Mouse (Mus musculus) lung, postnatal 0 days (tissue): Measurements from ENCODE around the gene Myo5a. TPM values are rescaled to one million over a fixed set of nuclear protein-coding genes. Genes with fewer than 3 reads are reported as not detected.

Experiments used
- ATAC-seq: fragments of 200-750 bp; cut with Nextera tagmentation; 2 replicates; pipeline ENCODE4 v1.8.0; 2017; ENCODE audit warnings: moderate library complexity
- DNase-seq: peaks from one replicate; pipeline ENCODE4 v3.0.0-alpha.2; 2016; ENCODE audit warnings: low spot score
- H3K27ac ChIP-seq: fragments of 300-500 bp; sonication (generic); 2 replicates; pipeline ENCODE4 v1.5.1; 2014; ENCODE audit warnings: antibody characterized with exemption, mild to moderate bottlenecking, low read length, mixed read lengths
- H3K27me3 ChIP-seq: fragments of 300-500 bp; sonication (generic); replicated peaks from 2 replicates; pipeline ENCODE4 v1.6.1; 2014; ENCODE audit warnings: low read length, mixed read lengths; ENCODE audit not compliant: insufficient read depth
- H3K36me3 ChIP-seq: fragments of 300-500 bp; sonication (generic); 2 replicates; pipeline ENCODE4 v1.6.1; 2014; ENCODE audit warnings: low read length, mixed read lengths; ENCODE audit not compliant: insufficient read depth
- H3K4me1 ChIP-seq: fragments of 300-500 bp; sonication (generic); 2 replicates; pipeline ENCODE4 v1.6.1; 2014; ENCODE audit warnings: antibody characterized with exemption, low read depth, low read length, mixed read lengths; ENCODE audit not compliant: insufficient read depth
- H3K4me2 ChIP-seq: fragments of 300-500 bp; sonication (generic); replicated peaks from 2 replicates; pipeline ENCODE4 v1.6.1; 2014; ENCODE audit warnings: low read depth, mild to moderate bottlenecking, low read length, moderate library complexity, mixed read lengths
- H3K4me3 ChIP-seq: fragments of 300-500 bp; sonication (generic); 2 replicates; pipeline ENCODE4 v1.5.1; 2014; ENCODE audit warnings: low read depth, low read length
- H3K9ac ChIP-seq: fragments of 300-500 bp; sonication (generic); replicated peaks from 2 replicates; pipeline ENCODE4 v1.6.1; 2014; ENCODE audit warnings: low read depth, mild to moderate bottlenecking
- H3K9me3 ChIP-seq: fragments of 300-500 bp; sonication (generic); 2 replicates; pipeline ENCODE4 v1.6.1; 2016; ENCODE audit warnings: low read length, mixed read lengths
- CTCF ChIP-seq: IDR thresholded peaks from 2 replicates; pipeline ENCODE4 v1.5.1; 2016; ENCODE audit warnings: antibody characterized with exemption, mild to moderate bottlenecking
- EP300 ChIP-seq: IDR thresholded peaks from 2 replicates; pipeline ENCODE4 v1.6.1; 2016; ENCODE audit warnings: antibody characterized with exemption, mild to moderate bottlenecking, control low read depth
- WGBS: fragments of 180-500 bp; shearing (Covaris S2); extraction: QIAGEN DNeasy Blood & Tissue Kit; methylation state at CpG from one replicate; pipeline ENCODE4 v1.1.7; 2014; 5-methylcytosine and 5-hydroxymethylcytosine counted together
- polyA plus RNA-seq: library from polyadenylated mRNA; unstranded; fragments of >200 nt; fragmentation: Nextera tagmentation; extraction: Ambion mirVana; gene quantifications from 2 replicates; pipeline ENCODE4 v1.2.1, GENCODE M21; 2015

Gene Myo5a
- polyA plus RNA-seq, 1 experiment from 2014 or later = 3.6 TPM

- peaks cover 6% of the 10 kb centered on the region; the same call in 1 of the 2 replicates for H3K36me3 ChIP-seq
- no peak for ATAC-seq
- H3K4me1 ChIP-seq = no peaks in the 10 kb centered on the region
- H3K27ac ChIP-seq = no peak overlapping the region
- H3K9me3 ChIP-seq = no peaks in the 10 kb centered on the region
- no peaks in the 10 kb centered on the region for H3K27me3 ChIP-seq
- no peak overlapping the region for H3K9ac ChIP-seq
- TF ChIP-seq EP300 = no peak
- TF ChIP-seq CTCF = no peak
- no peak overlapping the region for H3K4me2 ChIP-seq
- DNase-seq = no peak
- no peak overlapping the region for H3K4me3 ChIP-seq
- WGBS = 85% methylated on average over 5 of the region's 5 CpGs
Observed at GRCm38 (mm10) chr9:75055046-75055445, 15.8 kb upstream of the Myo5a start.

GRCm38 (mm10) chr9:75064678-75065331 lies 6.0 kb upstream of the Myo5a start:
- ATAC-seq (no peak), DNase-seq (peak; percentile 50)
- no peak for TF ChIP-seq CTCF
- no peak for TF ChIP-seq EP300
- Histone ChIP-seq H3K36me3 (no peaks in the 10 kb centered on the region), H3K4me1 (no peaks in the 10 kb centered on the region), H3K27ac (no peak overlapping the region), H3K9me3 (no peaks in the 10 kb centered on the region), H3K4me2 (no peak overlapping the region), H3K27me3 (no peaks in the 10 kb centered on the region), H3K9ac (no peak overlapping the region), H3K4me3 (no peak overlapping the region)
- 50% methylated on average over 9 of the region's 9 CpGs for WGBS

GRCm38 (mm10) chr9:75071029-75071705 lies 352 bp downstream of the Myo5a start:
- H3K4me1 ChIP-seq = peaks cover 4% of the 10 kb centered on the region; the same call in 1 of the 2 replicates
- H3K4me3 ChIP-seq = peak overlapping the region; percentile 72
- H3K27ac ChIP-seq = 0 out of 2 replicates have a peak overlapping the region, but pooled peaks have one; percentile 20
- TF ChIP-seq EP300 (no peak), CTCF (peak; percentile 33; the same call in 1 of the 2 replicates)
- no peaks in the 10 kb centered on the region for H3K27me3 ChIP-seq
- no peaks in the 10 kb centered on the region for H3K36me3 ChIP-seq
- peak overlapping the region; percentile 41 for H3K9ac ChIP-seq
- 1% methylated on average over 19 of the region's 92 CpGs for WGBS
- DNase-seq (peak; percentile 81), ATAC-seq (peak; percentile 99)
- H3K4me2 ChIP-seq = peak overlapping the region; percentile 97
- no peaks in the 10 kb centered on the region for H3K9me3 ChIP-seq

DNA sequence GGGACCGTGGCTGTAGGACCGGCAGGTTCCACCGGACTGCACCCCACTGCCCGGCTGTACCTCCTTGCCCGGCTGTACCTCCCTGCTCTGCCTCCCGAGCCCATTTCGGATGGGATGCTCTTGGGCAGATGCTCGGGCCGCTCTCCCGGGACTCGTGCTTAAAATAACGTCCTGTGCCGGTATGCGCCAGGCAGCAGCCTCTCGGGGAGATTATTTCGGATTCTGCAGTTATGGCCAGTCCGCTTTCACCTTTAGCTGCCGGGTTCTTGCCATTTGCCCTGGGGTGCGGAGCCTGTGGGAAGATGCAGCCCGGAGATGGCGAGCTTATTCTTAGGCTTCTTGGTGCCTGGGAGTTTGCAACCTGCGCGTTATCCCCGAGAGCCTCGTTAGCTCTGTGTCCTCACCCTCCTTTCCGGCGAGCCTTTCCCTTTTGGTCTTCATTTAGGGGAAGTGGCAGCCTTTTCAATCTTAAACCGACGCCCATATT lies 934 bp downstream of the Myo5a start:
- ATAC-seq (peak; percentile 39; the same call in 1 of the 2 replicates), DNase-seq (peak; percentile 30)
- WGBS = under 1% methylated on average over 27 of the region's 29 CpGs
- H3K9me3 ChIP-seq = no peaks in the 10 kb centered on the region
- peak overlapping the region; percentile 72 for H3K4me3 ChIP-seq
- TF ChIP-seq CTCF (no peak), EP300 (no peak)
- H3K36me3 ChIP-seq = no peaks in the 10 kb centered on the region
- H3K4me1 ChIP-seq = peaks cover 4% of the 10 kb centered on the region; the same call in 1 of the 2 replicates
- H3K4me2 ChIP-seq = peak overlapping the region; percentile 97
- H3K27me3 ChIP-seq = no peaks in the 10 kb centered on the region
- H3K9ac ChIP-seq = peak overlapping the region; percentile 41; the same call in 1 of the 2 replicates
- H3K27ac ChIP-seq = peak overlapping the region; percentile 20; the same call in 1 of the 2 replicates

DNA sequence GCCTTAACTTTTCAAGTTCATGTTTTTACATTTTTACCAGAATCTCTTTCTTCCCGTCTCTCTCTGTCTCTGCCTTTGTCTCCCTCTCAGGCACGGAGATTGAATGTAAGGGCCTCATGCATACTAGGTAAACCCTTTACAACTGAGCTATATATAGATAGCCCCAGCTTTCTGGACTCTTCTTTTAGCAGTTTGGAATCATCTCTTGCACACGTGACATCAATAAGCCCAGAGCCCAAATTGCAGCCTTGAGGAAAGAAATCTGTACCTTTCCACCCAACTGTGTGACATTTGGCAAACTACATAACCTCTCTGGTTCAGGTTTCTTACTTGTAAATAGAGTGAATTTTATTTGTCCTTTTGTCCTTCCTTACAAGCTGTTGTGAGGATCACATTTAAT lies 1.5 kb downstream of the Myo5a start:
- H3K9ac ChIP-seq = no peak overlapping the region
- no peak for TF ChIP-seq CTCF
- no peak for TF ChIP-seq EP300
- no peaks in the 10 kb centered on the region for H3K27me3 ChIP-seq
- DNase-seq = no peak
- 42% methylated on average over 3 of the region's 3 CpGs for WGBS
- H3K4me1 ChIP-seq = peaks cover 4% of the 10 kb centered on the region; the same call in 1 of the 2 replicates
- no peak overlapping the region; the same call in 1 of the 2 replicates for H3K4me3 ChIP-seq
- ATAC-seq = no peak
- no peak overlapping the region for H3K27ac ChIP-seq
- H3K9me3 ChIP-seq = no peaks in the 10 kb centered on the region
- H3K4me2 ChIP-seq = no peak overlapping the region; the same call in 1 of the 2 replicates
- no peaks in the 10 kb centered on the region for H3K36me3 ChIP-seq

DNA sequence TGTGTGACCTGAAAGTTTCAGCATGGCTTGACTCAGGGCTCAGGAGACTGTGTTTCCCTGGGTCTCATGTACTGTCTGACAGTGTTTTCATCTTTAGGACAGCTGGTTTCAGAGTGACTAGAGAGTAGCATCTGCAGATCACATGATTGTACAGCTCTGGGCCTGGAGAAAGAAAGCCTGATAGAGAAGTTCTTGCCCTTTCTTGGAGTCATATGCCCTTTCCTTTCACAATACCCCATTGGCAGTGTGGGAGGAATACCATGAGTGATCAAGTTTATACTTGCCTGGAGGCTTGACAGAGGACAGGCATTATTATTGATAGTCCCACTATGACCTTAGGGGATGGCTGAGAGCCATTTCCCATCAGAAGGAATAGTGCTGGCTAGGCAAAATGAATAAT lies 6.4 kb downstream of the Myo5a start:
- ATAC-seq (no peak), DNase-seq (no peak)
- Histone ChIP-seq H3K4me3 (no peak overlapping the region), H3K4me2 (no peak overlapping the region), H3K9ac (no peak overlapping the region), H3K9me3 (no peaks in the 10 kb centered on the region), H3K36me3 (no peaks in the 10 kb centered on the region), H3K27me3 (no peaks in the 10 kb centered on the region), H3K4me1 (no peaks in the 10 kb centered on the region), H3K27ac (no peak overlapping the region)
- TF ChIP-seq EP300 = no peak
- TF ChIP-seq CTCF = no peak
